In the genomic region with DNA sequence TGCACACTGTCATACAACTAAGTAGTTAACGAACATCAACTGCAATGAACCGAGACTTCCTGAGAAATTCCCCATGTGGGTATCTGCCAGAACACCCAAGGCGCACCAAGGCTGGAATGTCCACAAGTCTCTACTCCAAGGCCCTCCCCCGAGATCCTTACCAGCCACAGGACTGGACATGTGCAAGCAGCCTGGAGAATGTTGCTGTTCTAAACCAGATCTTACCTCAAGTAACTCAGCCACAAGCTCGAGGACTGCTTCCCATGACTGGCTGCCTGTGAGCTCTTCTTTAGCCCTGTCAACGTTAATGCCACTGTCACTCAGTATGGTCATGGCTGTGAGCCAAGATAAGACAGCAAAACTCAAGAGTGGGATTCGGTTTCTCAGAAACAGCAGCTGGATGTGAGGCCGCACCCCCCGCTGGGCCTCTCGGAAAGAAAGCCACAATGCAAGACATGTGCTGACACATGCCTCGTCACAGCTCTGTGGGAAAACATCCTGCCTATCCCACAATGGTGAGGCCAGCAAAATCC, we compare ENCODE assay signal across 7 mouse cellular contexts. TPM values are rescaled to one million over a fixed set of nuclear protein-coding genes. Genes with fewer than 3 reads are reported as not detected.
DNase-seq lines count a peak whose midpoint lies in the region; ATAC-seq and TF ChIP-seq lines count a peak whose summit lies in the region.

No protein-coding gene starts in this region.

- no peak overlapping the region for H3K4me3 ChIP-seq in midbrain, postnatal 0 days (ENCODE audit: low read depth, low read length)

- H3K27ac ChIP-seq in midbrain, postnatal 0 days (ENCODE audit: low read depth, low read length), result no peak overlapping the region

- H3K4me1 ChIP-seq in midbrain, postnatal 0 days (ENCODE audit: insufficient read depth, low read length), result no peaks in the 10 kb centered on the region

- H3K9ac ChIP-seq in midbrain, postnatal 0 days (replicated peaks; ENCODE audit: low read length, poor library complexity, severe bottlenecking), result no peak overlapping the region

- WGBS in midbrain, postnatal 0 days, result 56% methylated on average over 11 of the region's 11 CpGs

- no peaks in the 10 kb centered on the region for H3K27me3 ChIP-seq in midbrain, postnatal 0 days (ENCODE audit: insufficient read depth, low read length)

- H3K4me2 ChIP-seq in midbrain, postnatal 0 days (ENCODE audit: low read depth, low read length, poor library complexity, severe bottlenecking), result no peak overlapping the region

- no peaks in the 10 kb centered on the region for H3K9me3 ChIP-seq in midbrain, postnatal 0 days (ENCODE audit: low read length)

- no peak for ATAC-seq in midbrain, postnatal 0 days (ENCODE audit: low FRiP score)
- no peak for ATAC-seq in cerebellum, adult (ENCODE audit: insufficient number of reproducible peaks, low FRiP score, low TSS enrichment)

- peak; percentile 32 to 35 for DNase-seq in urinary bladder, postnatal 36 days (ENCODE audit: low spot score in 2 of 2)
- no peak for DNase-seq in urinary bladder, adult 2 months (ENCODE audit: low spot score)
- peak; percentile 12 to 21 for DNase-seq in gastrocnemius, adult 8-10 months (ENCODE audit: low spot score in 2 of 2)
- DNase-seq in kidney, postnatal 25 days, result peak; percentile 76 to 88
- DNase-seq in midbrain, postnatal 0 days (ENCODE audit: low spot score), result peak; percentile 13
- no peak for DNase-seq in layer of hippocampus, adult 8-10 months (ENCODE audit: low spot score in 2 of 2)

- no peaks in the 10 kb centered on the region for H3K36me3 ChIP-seq in midbrain, postnatal 0 days (ENCODE audit: insufficient read depth, low read length)

- no peak for TF ChIP-seq CTCF in midbrain, postnatal 0 days (IDR thresholded peaks at IDR 0.05)

RNA-seq across cellular contexts. Expression of a gene that starts 42.4 kb away (rescaled TPM):
- polyA plus RNA-seq in urinary bladder, adult 2 months (2012; rRNA removed), result 9.3 and 10.5 TPM in 2 replicates
- total RNA-seq in gastrocnemius, adult 8-10 months (2022), result 10 to 100 TPM; 51.5 to 79.1 (median 69.6) TPM
- total RNA-seq in midbrain, postnatal 0 days (2014; rRNA removed), result 9.4 and 16.8 TPM in 2 replicates
- 5.6 and 7.4 TPM in 2 replicates for polyA plus RNA-seq in midbrain, postnatal 0 days (2015; fragmentation: Nextera tagmentation; extraction: Ambion mirVana)
- 10 to 100 TPM; 30.8 to 32.6 (median 32.0) TPM for total RNA-seq in layer of hippocampus, adult 8-10 months (2022)

Comparison
In these comparisons a context has a peak if more than half of its experiments do, and no peak if none do; other contexts are left out.
1. DNase-seq: peak in urinary bladder, postnatal 36 days (2 of 2), gastrocnemius, adult 8-10 months (2 of 2), kidney, postnatal 25 days (2 of 2) and midbrain, postnatal 0 days (single experiment); none in urinary bladder, adult 2 months (single experiment) and layer of hippocampus, adult 8-10 months (0 of 2).